Mouse (Mus musculus) ovary, postnatal 36 days (tissue): ENCODE measurements around the gene Pnp2.
"Not testable (repeated sequence)": the region's sequence is repeated elsewhere in the genome, so short reads cannot be mapped to it uniquely, and the experiment has no call there.

ENCODE experiments used
- DNase-seq: peaks from one replicate; pipeline ENCODE4 v3.0.0; 2022; ENCODE audit warnings: low spot score, mixed read lengths

Gene Pnp2

DNA sequence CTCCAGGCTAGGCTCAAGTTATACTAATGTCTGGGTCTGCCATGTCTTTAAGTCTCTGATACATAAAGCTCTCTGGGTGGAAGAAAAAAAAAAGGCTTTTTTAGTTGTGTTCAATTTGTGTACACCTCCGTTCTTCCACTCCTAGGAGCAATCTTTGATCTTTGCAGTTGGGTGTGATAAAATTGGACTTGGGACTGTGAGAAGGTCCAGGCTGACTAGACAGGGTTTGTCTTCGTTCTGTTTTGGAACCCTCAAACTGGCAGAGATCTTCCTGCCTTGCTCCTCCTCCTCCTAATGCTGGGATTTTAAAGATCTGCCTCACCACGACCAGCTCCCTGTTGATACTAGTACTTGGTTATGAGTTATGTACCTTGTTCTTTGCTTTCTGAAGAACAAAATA, 1.4 kb downstream of the Pnp2 start:
- not testable (repeated sequence) for DNase-seq

DNA sequence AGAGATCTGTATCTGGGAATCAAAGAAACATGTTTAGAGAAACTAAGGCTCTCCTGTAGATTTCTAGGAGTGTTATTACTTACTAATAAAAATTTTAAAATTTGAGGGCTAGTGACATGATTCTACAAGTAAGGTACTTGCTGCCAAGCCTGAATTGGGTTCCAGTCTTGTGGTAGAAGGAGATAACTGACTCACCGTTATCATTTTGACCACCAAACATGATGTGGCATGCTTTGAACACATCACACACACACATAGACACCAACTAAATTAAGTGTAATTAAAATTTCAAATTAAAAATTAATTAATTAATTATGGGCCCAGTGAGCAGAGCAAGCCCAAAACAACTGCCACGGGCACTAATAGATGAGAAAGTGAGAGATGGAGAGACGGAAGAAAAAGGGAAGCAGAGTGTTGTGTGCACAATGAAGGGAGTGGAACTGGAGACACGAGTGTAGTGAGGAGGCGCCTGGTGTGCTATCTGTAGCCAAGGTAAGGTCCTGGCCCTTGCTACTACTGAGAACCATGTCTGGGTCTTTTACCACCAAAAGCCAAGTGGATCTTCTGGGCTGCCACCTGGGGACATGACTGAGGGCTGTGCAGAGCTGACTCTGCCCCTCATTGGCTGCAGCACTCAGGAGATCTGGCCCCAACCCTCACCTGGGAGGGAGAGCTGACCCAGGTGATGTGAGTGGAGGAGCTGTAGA, 2.6 kb downstream of the Pnp2 start:
- DNase-seq, result not testable (repeated sequence)

- no peak for DNase-seq
These were observed 12.6 kb downstream of the Pnp2 start for GRCm38 (mm10) chr14:50968216-50968980.

DNA sequence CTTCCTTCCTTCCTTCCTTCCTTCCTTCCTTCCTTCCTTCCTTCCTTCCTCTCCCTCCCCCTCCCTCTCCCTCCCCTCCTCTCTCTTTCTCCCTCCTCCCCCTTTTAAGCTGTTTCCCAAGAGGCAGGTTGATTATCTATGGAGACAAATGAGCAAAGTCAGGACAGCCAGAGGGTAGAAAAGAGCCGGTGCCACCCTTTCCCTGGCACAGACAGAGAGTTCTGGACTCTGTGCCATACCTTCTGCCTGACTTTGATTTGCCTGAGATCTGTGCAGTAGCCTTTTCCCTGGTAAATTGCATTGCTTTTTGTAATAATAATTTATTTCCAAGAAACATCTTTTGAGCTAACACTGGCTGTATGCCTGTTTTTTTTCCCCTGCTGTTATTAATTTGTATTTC, 13.2 kb downstream of the Pnp2 start:
- no peak for DNase-seq

DNA sequence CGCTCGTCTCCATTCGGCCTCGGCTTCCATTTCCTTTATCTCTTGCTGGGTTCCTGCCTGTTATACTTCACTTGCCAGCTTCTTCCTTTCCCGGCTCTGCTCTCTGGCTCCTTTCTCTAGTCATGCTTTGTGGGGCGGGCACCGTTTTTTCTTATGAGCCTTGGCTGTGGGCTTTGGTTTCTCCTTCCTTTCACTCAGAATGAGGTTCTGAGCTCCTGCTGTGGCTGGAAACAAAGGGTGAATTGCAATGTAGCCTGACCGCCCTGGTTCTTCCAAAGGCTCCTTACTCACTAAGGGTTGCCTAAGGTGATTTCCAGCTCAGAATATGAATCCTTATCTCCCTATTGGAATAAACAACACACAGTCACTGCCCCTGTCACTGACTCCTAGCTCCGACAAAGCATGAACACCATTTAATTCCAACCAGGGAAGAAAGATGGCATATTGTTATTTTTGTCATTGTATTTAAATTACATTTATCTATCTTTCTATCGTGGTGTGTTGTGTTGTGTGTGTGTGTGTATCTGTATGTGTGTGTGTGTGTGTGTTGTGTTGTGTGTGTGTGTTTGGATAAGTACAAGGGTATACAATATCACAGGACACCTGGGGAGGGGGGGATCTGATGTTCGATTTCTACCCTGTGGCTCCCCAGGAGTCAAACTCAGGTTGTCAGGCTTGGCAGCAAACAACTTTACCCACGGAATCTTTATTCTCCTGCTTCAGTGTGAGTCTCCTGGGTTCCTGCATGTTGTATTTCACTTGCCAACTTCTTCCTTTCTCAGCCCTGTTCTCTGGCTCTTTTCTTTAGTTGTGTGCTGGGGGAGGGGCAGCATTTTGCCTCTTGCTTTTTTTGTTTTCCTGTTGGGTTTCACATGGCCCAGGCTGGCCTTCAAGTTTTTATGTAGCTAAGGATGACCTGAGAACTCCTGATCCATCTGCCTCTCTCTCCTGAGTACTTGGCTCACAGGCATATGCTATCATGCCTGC, 14.1 kb downstream of the Pnp2 start:
- DNase-seq, result no peak

DNA sequence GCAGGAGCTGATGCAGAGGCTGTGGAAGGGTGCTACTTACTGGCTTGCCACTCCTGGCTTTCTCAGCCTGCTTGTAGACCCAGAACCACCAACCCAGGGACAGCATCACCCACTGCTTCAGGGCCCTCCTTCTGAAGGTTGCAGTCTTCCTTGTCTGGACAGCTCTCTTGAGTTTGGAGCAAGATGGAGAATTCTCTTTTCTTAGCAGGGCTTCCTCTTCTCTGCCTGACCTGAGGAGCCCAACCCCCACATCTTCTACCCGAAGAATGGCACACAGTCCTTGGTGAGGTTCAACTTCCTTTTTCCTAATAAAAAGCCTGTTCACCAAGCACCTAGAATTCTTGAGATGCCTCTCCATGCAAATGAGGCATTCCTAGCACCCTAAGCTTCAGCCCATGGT, 15.0 kb downstream of the Pnp2 start:
- DNase-seq, result no peak

- DNase-seq, result not testable (repeated sequence)
These were observed 17.3 kb downstream of the Pnp2 start for GRCm38 (mm10) chr14:50973054-50973453.

DNA sequence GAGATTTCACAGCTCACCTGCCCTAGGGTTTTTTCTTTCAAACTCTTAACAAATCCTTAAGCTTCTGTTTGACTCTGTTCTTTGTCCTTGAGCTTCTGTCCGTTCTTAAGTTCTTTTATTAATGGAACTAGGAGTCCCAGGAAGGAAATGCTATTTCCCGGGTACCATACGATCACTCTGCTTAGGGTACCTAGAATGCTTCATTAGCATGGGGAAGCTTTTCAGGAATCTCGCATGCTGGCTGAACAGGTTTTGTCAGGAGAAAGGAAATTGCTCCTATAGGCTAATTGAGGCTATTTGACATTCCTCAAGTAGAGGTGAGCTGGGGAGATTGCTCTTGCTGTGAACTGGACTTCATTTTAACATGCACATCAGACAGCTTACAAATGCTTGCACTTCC, 17.9 kb downstream of the Pnp2 start:
- DNase-seq, result no peak

GRCm38 (mm10) chr14:50975001-50975400, 19.2 kb downstream of the Pnp2 start:
- DNase-seq, result no peak

GRCm38 (mm10) chr14:50976674-50977073, 20.9 kb downstream of the Pnp2 start:
- DNase-seq, result no peak

DNA sequence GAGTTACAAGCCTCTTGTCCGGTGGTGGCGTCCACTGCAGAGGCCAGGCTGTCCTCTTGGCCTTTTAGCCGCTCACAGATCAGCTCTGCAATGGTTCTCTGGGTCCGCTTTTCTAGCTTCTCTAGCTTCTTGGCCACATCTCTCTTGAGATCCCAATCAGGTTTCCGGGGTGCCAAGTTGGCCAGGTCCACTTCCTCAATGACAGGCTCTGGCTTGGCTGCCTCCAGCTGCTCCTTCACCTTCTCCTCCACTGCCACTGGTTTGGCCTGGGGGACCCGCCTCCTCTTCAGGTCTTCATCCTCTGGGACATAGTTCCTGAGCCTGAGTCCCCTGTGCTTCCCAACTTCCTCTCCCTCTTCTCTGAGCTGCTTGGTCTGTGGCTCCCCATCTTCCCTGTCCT, 22.7 kb downstream of the Pnp2 start:
- DNase-seq, result not testable (repeated sequence)

- DNase-seq, result no peak
These were observed 23.8 kb downstream of the Pnp2 start for GRCm38 (mm10) chr14:50979631-50980030.

- no peak for DNase-seq
These were observed 25.4 kb downstream of the Pnp2 start for GRCm38 (mm10) chr14:50981207-50981606.

- no peak for DNase-seq
These were observed 26.0 kb downstream of the Pnp2 start for GRCm38 (mm10) chr14:50981837-50982236.

DNA sequence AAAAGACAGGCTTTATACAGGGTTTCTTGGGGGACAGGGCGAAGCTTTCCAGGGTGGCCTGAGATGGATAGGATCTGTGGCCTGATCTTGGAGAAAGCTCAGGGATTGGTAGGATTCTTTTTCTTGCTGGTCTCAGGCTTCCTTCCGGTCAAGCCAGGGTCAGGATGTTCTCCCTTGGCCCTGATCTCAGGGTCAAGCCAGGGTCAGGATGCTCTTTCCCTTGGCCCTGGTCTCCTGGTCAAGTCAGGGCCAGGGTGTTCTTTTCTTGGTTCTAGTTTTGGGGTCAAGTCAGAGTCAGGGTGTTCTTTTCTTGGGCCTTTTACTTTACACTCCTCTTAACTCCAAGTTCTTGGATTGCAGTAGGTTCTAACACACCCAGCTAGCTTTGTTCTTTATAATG, 31.9 kb downstream of the Pnp2 start:
- DNase-seq, result no peak

DNA sequence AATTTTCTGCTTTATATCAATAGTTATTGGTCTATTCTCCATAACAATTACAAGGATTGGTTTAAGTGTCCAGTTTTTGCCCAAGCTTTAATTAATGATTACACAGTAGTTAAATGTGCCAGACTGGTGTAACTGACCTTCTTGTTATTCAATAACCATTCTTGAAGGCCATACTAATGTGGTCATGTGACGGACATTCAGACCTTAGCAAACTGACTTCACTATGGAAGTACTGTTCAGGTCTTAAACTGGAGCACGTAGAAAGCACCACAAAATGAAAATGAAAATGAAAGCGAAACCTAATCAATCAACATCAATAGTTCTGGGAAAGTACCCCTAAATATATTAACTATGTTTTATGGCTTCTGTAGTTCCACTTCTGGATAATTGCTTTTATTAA, 35.2 kb downstream of the Pnp2 start:
- DNase-seq, result no peak

- DNase-seq, result no peak
These were observed 41.3 kb downstream of the Pnp2 start for GRCm38 (mm10) chr14:50997088-50997487.

DNA sequence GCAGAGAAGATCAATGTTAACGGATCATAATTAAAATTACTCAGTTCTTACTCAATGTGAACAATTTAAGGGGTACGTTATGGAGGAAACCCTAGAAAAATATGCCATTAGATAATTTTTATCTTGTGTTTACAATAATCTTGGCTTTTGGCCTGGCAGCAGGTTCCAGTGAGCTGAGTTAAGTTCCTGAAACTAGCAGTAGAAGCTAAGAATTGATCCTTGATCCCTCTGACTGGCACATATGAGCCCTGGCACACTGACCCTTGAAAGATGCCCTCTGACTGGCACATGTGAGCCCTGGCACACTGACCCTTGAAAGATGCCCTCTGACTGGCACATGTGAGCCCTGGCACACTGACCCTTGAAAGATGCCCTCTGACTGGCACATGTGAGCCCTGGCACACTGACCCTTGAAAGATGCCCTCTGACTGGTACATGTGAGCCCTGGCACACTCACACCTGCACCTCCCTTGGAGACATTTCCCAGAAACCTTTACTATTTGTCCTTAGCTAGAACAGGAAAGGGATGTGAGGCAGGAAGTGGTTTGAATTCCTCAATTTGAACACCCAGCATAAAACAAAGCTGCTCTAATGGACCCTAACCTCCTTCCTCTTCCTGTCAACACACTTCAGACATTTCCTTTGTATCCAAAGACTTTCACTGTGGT, 42.3 kb downstream of the Pnp2 start:
- no peak for DNase-seq

DNA sequence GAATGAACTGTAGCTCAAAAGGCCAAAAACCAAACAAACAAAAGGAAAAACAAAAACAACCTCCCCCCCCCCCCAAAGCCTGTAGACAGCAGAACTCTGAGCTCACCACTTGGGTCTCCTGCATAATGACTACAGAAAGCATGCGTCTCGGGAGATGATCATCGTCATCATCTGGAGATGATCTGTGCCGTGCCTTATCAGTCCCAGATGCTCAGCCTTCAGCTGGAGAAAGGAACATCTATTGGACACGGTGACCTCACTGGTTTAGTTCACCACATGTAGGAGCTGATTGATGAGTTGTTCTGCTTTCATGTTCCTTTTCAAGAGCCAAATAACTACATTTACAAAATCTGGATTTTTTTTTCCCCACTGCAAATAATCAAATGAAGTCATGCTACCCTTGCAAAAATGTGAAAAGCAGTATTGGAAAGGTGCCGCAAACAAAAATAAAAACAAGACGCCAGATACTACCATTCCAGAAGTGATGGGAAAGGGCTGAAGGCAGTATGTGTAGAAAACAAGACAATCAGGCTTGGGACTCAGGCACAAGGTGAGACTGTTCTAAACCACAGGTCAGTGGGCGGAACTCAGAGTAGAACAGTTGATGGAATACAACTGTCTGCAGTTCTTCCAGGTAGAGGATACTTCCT, 51.5 kb downstream of the Pnp2 start, which contains the start of gene Rnase10:
Gene Rnase10, plus strand, starts transcription at position 600 of the 650 bp plus-strand sequence.
- no peak for DNase-seq

GRCm38 (mm10) chr14:51007914-51008713, 52.3 kb downstream of the Pnp2 start:
- DNase-seq, result peak; percentile 22
